27 mouse cellular contexts compared by ENCODE assay signal in genomic region chr19:46347146-46347545, GRCm38 (mm10). TPM values are rescaled to one million over a fixed set of nuclear protein-coding genes. Genes with fewer than 3 reads are reported as not detected.
"Had no signal": no experiment of that assay in that cellular context is flagged by ENCODE, and none has a peak within 500 bp of the region (broad histone marks: within the 10 kb centered on the region; RNA-seq: fewer than 3 reads in every experiment).

No protein-coding gene starts in this region.

- DNase-seq: cerebellum, postnatal 10 days; cerebellum, postnatal 14 days; cerebellum, postnatal 25 days; cerebellum, postnatal 36 days; embryo, embryonic 11 days; forebrain, postnatal 0 days; gastrocnemius, postnatal 10 days; gastrocnemius, postnatal 14 days; gastrocnemius, postnatal 25 days; gastrocnemius, postnatal 36 days; heart, adult 11 months; heart, adult 18-20 months; heart, adult 2 months had no signal

- H3K9me3 ChIP-seq: embryonic facial prominence, embryonic 10.5 days; embryonic facial prominence, embryonic 12.5 days; embryonic facial prominence, embryonic 13.5 days; embryonic facial prominence, embryonic 15.5 days; forebrain, embryonic 10.5 days; forebrain, embryonic 12.5 days; forebrain, embryonic 13.5 days; forebrain, embryonic 15.5 days; heart, embryonic 10.5 days had no signal

- ATAC-seq: forebrain, embryonic 13.5 days; forebrain, embryonic 14.5 days; forebrain, embryonic 15.5 days; forebrain, embryonic 16.5 days; forebrain, postnatal 0 days had no signal

- H3K36me3 ChIP-seq: embryonic facial prominence, embryonic 10.5 days; embryonic facial prominence, embryonic 12.5 days; embryonic facial prominence, embryonic 13.5 days; embryonic facial prominence, embryonic 15.5 days; forebrain, embryonic 10.5 days; forebrain, embryonic 12.5 days; forebrain, embryonic 15.5 days; heart, embryonic 10.5 days had no signal

- H3K9ac ChIP-seq: embryonic facial prominence, embryonic 12.5 days; embryonic facial prominence, embryonic 13.5 days; embryonic facial prominence, embryonic 15.5 days; forebrain, embryonic 12.5 days; forebrain, embryonic 13.5 days; forebrain, embryonic 15.5 days; forebrain, postnatal 0 days had no signal

- H3K4me3 ChIP-seq: embryonic facial prominence, embryonic 10.5 days; embryonic facial prominence, embryonic 12.5 days; embryonic facial prominence, embryonic 13.5 days; embryonic facial prominence, embryonic 15.5 days; erythroblast, embryonic 14.5 days; forebrain, embryonic 10.5 days; forebrain, embryonic 12.5 days; forebrain, embryonic 13.5 days; heart, adult 2 months; heart, embryonic 10.5 days had no signal

- H3K4me2 ChIP-seq: embryonic facial prominence, embryonic 12.5 days; embryonic facial prominence, embryonic 13.5 days; embryonic facial prominence, embryonic 15.5 days; forebrain, embryonic 12.5 days; forebrain, embryonic 13.5 days; forebrain, embryonic 15.5 days; heart, embryonic 11.5 days had no signal

- H3K27ac ChIP-seq: embryonic facial prominence, embryonic 10.5 days; embryonic facial prominence, embryonic 12.5 days; embryonic facial prominence, embryonic 13.5 days; embryonic facial prominence, embryonic 15.5 days; forebrain, embryonic 10.5 days; forebrain, embryonic 12.5 days; forebrain, embryonic 13.5 days; forebrain, embryonic 15.5 days; heart, adult 2 months; heart, embryonic 10.5 days had no signal

RNA-seq across cellular contexts. Expression of gene 2310034G01Rik, which starts 3.0 kb away (rescaled TPM):
- polyA plus RNA-seq: erythroblast, embryonic 14.5 days had no signal

RNA-seq across cellular contexts. Expression of gene Psd, which starts 20.2 kb away (rescaled TPM):
- total RNA-seq: granulocyte monocyte progenitor cell, adult 5-6 weeks had no signal
